Mouse (Mus musculus): ENCODE data around the gene Tcl1b3.
A peak's percentile ranks its signal among the peaks of the same experiment; 100 is the strongest.
"Not testable (repeated sequence)": the region's sequence is repeated elsewhere in the genome, so short reads cannot be mapped to it uniquely, and the experiment has no call there.

Gene Tcl1b3

GRCm38 (mm10) chr12:105190743-105191142, at the start of gene Tcl1b3:
Gene Tcl1b3, plus strand, starts transcription at chr12:105191043.
- not testable (repeated sequence) for DNase-seq

GRCm38 (mm10) chr12:105143096-105143495, 47.7 kb upstream of the Tcl1b3 start:
- DNase-seq: no peak

- not testable (repeated sequence) for DNase-seq
Observed at GRCm38 (mm10) chr12:105144928-105145327, 45.9 kb upstream of the Tcl1b3 start.

GRCm38 (mm10) chr12:105145714-105146113, 45.1 kb upstream of the Tcl1b3 start, which contains the start of gene Tcl1b2:
Gene Tcl1b2, plus strand, starts transcription at chr12:105146014.
- no peak for DNase-seq

GRCm38 (mm10) chr12:105155286-105155685, 35.6 kb upstream of the Tcl1b3 start:
- not testable (repeated sequence) for DNase-seq

GRCm38 (mm10) chr12:105158842-105159241, 32.0 kb upstream of the Tcl1b3 start:
- DNase-seq: no peak

GRCm38 (mm10) chr12:105159390-105159789, 31.5 kb upstream of the Tcl1b3 start, which contains the start of gene Tcl1b1:
Gene Tcl1b1, plus strand, starts transcription at chr12:105159690.
- no peak for DNase-seq

- DNase-seq: no peak
Observed at GRCm38 (mm10) chr12:105166734-105167133, 24.1 kb upstream of the Tcl1b3 start.

GRCm38 (mm10) chr12:105173366-105173765, 17.5 kb upstream of the Tcl1b3 start:
- DNase-seq: no peak

- DNase-seq: peak; percentile 54 to 60
Observed at GRCm38 (mm10) chr12:105174318-105174717, 16.5 kb upstream of the Tcl1b3 start.

- not testable (repeated sequence) for DNase-seq
Observed at GRCm38 (mm10) chr12:105176044-105176443, 14.8 kb upstream of the Tcl1b3 start, which contains the start of gene Tcl1b5. Gene Tcl1b5, plus strand, starts transcription at chr12:105176344.

GRCm38 (mm10) chr12:105181040-105181644, 9.7 kb upstream of the Tcl1b3 start:
- not testable (repeated sequence) for DNase-seq

- DNase-seq: not testable (repeated sequence)
Observed at GRCm38 (mm10) chr12:105188980-105189379, 1.9 kb upstream of the Tcl1b3 start.

- not testable (repeated sequence) for DNase-seq
Observed at GRCm38 (mm10) chr12:105199684-105200497, 9.0 kb downstream of the Tcl1b3 start.

GRCm38 (mm10) chr12:105201657-105202056, 10.8 kb downstream of the Tcl1b3 start, which contains the start of gene Tcl1b4:
Gene Tcl1b4, plus strand, starts transcription at chr12:105201957.
- DNase-seq: not testable (repeated sequence)

- no peak for DNase-seq
Observed at GRCm38 (mm10) chr12:105207071-105207470, 16.2 kb downstream of the Tcl1b3 start.

GRCm38 (mm10) chr12:105208441-105208840, 17.6 kb downstream of the Tcl1b3 start:
- DNase-seq: no peak

- no peak for DNase-seq
Observed at GRCm38 (mm10) chr12:105209231-105209630, 18.4 kb downstream of the Tcl1b3 start.

GRCm38 (mm10) chr12:105217101-105217760, 26.4 kb downstream of the Tcl1b3 start:
- DNase-seq: no peak

GRCm38 (mm10) chr12:105222601-105223319, 31.9 kb downstream of the Tcl1b3 start, which contains the start of gene Tcl1:
Gene Tcl1, minus strand, starts transcription at chr12:105222793.
- DNase-seq: no peak

- no peak for DNase-seq
Observed at GRCm38 (mm10) chr12:105224621-105225320, 33.9 kb downstream of the Tcl1b3 start.

GRCm38 (mm10) chr12:105234362-105234761, 43.5 kb downstream of the Tcl1b3 start:
- no peak for DNase-seq
